Mouse (Mus musculus) urinary bladder, adult 2 months (tissue): Measurements from ENCODE around the gene Lnpep. TPM values are rescaled to one million over a fixed set of nuclear protein-coding genes. Genes with fewer than 3 reads are reported as not detected.
"Not testable (repeated sequence)": the region's sequence is repeated elsewhere in the genome, so short reads cannot be mapped to it uniquely, and the experiment has no call there.

Experiments used
- DNase-seq: peaks from one replicate; pipeline ENCODE4 v3.0.0; 2022; ENCODE audit warnings: low spot score
- polyA plus RNA-seq: library from polyadenylated mRNA; depleted of rRNA; stranded (reverse); fragments of >200 nt; gene quantifications from 2 replicates; pipeline ENCODE4 v1.2.3, GENCODE M21; 2012; rRNA removed

Gene Lnpep
- polyA plus RNA-seq, 1 experiment, result 21.2 TPM

DNA sequence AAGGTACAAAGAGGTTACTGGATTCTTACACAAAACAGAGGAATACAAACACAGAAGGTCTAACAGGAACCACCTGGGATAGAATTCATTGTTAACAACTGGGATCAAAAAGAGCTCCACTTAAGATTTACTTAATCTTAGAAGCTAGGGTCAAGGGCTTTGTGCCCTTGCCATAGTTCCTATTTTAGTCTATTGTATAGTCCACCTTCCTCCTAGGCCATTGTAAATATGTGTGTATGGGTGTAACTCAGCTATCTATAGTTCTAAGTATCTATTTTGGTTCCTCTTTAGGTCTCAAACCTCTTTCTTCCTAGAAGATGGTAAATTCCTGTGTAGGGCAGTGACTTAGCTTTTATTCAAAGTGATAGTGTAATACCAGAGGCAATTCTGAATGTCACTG, 128.6 kb downstream of the Lnpep start:
- not testable (repeated sequence) for DNase-seq

DNA sequence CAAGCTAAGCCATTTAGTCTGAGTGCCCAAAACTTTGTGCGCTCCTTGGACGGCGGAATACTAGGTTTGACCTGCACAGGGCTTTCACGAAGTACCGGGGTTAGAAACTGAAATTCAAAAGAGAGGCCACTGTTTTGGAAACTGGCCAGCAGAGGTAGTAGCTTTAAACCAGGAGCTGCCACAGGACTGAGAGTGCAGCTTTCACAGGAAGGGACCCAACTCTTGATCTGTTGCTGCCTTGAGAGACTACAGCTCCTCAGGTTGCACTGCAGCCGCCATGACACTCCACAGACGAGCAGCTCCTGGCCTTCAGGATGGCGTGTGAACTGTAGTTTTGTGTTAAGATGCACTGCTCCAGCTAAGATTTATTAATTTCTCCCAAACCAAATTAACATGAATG, 132.7 kb downstream of the Lnpep start:
- DNase-seq, result no peak

DNA sequence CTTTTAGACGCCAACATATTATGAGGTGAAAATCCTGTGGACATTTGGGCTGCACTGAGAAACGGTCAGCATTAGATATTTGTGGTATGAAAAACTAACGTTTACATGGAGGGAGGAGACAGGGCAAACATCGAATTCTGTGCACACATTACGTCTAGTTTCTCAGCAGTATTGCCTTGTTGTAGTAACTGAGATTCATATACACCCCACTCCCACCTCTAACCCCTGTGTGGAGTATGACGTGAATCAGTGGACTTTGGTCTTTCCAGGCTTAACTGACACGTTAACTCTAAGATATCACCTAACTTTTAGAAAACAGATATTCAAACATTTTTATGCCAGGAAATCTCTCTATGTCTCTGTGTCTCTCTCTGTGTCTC, 133.2 kb downstream of the Lnpep start:
- DNase-seq, result no peak

DNA sequence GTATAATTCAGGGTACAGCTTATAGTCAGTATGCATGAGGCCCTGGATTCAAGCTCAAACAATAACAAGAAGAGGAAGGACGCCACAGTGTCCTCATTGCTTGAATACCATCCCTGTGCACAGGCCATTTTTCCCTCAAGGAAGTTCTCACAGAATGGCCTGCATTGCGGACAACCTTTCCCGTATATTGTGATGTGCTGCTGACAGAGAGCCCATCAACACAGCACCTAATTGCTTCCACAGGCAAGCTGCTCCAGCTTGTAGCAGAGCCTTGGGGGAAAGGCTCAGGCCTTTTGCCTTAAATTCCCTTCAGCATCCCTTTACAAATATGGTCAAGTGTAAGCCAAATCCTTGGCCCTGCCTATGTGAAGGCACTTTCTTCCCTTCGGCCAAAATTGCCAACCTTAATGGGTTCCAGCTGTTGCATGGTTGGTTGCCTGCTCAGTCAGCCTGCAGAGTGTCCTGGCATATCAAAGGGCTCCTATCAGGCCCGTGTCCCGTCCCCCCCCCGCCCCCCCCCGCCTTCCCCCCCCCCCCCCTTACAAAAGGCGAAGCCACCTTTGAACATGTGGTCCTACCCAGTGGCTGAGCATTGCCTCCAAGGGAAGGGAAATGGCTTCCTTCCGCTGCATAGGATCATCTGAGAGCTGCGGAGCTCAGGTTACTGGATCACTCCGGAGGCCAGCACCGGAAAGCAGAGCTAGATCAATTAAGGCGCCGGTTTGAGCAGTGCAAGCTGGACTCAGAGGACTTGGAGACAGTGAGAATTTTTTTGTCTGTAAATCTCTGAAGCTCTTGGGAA, 133.8 kb downstream of the Lnpep start:
- no peak for DNase-seq

DNA sequence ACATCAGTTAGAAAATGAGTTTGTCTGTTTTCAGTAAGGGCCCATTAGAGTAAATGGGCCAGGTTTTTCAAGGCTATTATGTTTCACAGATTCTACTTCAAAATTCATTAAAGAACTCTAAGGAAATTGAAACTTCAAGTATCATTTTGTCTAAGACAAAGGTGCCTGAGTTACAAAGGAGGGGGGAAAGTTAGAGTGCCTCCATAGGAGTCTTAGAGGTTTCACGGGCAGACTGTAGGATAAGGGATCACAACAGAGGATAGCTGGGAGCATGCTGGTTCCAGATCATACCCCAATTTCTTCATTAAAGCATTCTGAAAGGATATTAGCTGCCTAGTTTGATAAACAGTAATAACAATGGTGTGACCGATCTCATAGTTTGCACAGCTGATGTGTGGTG, 139.1 kb downstream of the Lnpep start:
- no peak for DNase-seq

Other genes starting within 250 kb of the Lnpep start
- gene Lix1, start 222.4 kb downstream of the Lnpep start, polyA plus RNA-seq, result 1.6 and 1.8 TPM in 2 replicates
- not detected in 2 replicates for gene Vmn2r90, start 78.7 kb upstream of the Lnpep start, polyA plus RNA-seq
- gene Spaca6, start 202.1 kb upstream of the Lnpep start, polyA plus RNA-seq, result 91.3 and 98.6 TPM in 2 replicates
- 0.62 and 0.90 TPM in 2 replicates for gene Has1, start 230.2 kb upstream of the Lnpep start, polyA plus RNA-seq